Mouse (Mus musculus): ENCODE measurements at regions not wholly inside any gene's neighbourhood (a gene's known extent, or its start where the extent isn't known, plus 50 kb on each side); places are given as distances from the start of the nearest gene placed in this dataset.

DNA sequence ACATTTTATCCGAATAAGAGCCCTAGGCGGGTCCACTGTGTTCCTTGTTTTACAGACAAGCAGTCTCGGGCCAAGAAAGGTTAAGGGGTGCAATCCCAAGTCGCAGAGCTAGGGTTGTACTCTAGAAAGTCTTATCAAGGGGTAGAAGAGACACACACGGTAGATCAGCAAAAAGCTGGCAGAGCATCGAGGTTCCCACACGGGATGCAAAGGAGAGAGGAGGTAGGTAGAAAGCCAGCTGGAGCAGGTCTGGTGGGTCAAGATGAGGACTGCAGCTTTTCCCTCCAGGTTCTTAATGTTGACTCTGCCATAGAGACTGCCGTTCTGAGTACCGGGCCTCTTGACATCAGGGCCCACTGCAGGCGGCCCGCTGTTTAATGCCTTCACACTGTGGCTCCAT is 463.3 kb downstream of the Cd83 start:
- no peak for DNase-seq

- peak; percentile 57 for DNase-seq
Measured at GRCm38 (mm10) chr13:44248401-44248800, 463.8 kb downstream of the Cd83 start.

DNA sequence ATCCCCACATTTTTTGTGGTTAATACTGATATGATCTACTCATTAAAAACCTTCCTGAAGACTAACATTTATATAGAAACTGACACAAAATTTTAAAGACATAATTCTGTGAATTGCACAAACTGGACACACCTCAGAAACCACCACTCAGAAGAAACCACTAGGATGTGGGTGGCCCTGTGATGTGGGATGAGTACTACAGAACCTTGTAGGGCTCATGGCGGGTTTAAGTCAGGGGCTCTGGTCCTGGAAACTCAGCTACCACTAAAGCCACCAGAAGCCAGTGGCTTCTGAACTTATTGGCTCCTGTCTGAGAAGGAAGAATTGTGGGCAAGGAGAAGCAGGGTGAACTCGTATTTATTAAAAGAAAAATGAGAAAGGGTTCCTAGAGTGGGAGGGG is 464.5 kb downstream of the Cd83 start:
- DNase-seq: no peak

- DNase-seq: no peak
Measured at GRCm38 (mm10) chr13:44250474-44251201, 466.1 kb downstream of the Cd83 start.

GRCm38 (mm10) chr13:44251503-44251902 is 466.9 kb downstream of the Cd83 start:
- no peak for DNase-seq

DNA sequence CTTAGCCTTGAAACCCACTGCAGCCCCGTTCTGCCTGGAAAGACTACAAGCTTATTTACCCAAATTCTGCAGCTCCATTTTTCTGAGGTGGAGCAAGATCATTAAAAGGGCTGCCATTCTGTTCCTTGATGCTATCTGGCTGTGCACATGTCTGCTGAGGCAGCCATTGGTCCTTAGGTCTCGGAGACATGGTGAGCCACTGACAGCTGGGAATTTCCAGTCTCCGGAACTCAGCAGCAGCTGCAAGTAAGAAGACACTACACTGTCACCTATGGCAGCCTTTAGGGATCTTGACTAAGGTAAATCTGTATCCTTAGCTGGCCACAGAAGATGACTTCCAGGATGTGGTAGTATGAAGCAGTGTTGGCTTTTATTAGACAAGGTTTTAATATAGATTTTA is 467.9 kb downstream of the Cd83 start:
- no peak for DNase-seq

DNA sequence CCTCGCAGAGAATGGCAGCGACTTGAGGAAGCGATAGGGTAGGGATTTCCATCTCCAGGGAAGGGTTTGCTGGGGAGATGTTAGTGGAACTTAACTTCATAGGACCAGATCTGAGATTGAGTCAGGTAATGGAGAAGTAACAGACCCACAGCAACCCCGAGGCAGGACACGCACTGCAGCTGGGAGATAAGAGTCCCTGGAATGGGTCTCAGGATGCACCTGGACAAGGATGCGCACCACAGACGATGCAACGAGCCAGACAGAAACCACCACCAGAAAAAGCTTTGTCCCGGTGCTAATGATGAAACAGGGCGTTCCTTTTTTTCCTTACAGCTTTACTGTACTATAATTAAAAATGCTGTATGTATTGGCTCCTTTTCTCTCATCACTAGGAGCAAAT is 470.9 kb upstream of the Jarid2 start:
- no peak for DNase-seq

GRCm38 (mm10) chr13:44260039-44260438 is 469.2 kb upstream of the Jarid2 start:
- peak; percentile 37 for DNase-seq

DNA sequence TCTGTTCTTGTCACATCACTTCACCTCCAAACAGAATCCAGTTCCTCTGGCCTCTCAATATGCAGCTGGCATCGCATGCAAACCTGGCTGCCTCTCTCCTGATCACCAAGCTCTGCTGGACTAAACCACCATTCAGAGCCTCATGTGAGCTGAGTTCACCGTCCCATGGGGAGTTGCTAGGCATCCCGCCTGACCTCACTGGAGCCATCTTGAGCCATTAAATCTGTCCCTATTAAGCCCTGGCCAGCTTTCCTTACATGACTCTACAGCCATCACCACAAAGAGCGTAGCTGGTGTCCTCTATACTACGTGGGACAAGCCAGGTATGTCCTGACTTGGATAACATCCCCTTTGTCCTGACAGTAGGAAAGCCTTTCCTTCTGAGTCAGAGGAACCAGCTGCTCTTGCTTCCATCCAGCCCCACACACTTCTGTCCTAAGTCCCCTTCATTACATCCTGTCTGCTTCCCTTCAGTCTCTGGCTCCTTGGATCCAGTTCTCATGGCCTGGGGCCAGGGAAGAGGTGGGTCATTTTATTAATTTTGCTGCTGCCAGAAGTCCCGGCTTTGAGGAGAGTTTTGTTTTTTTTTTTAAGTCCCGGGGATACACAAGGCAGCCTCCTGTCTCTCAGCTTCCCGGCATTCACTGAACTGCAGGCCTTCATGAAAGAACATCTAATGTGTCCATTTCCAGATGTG is 468.5 kb upstream of the Jarid2 start:
- peak; percentile 83 for DNase-seq

- DNase-seq: no peak
Measured at GRCm38 (mm10) chr13:44272746-44273524, 456.3 kb upstream of the Jarid2 start.

- DNase-seq: no peak
Measured at GRCm38 (mm10) chr13:44277952-44278351, 451.3 kb upstream of the Jarid2 start.

GRCm38 (mm10) chr13:44279036-44279435 is 450.2 kb upstream of the Jarid2 start:
- DNase-seq: no peak

DNA sequence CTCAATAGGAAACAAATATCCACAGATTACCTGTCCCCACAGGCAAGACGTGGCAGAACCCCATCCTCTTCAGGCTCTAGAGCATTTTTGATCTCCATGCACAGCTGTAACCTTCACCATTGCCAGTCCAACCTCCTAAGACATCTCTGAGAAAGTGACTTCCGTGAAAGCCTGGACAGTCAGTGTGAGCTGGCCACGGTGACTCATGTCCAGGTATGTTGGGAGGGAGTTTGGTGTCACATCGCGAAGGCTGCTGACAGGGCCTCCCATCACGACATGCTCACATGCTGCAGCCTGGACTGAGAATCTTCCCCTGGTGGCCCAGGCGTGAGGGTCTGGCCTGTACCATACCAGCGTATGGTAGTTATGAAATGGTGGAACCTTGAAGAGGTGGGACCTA is 449.0 kb upstream of the Jarid2 start:
- DNase-seq: no peak

GRCm38 (mm10) chr13:44281796-44282195 is 447.5 kb upstream of the Jarid2 start:
- DNase-seq: no peak

DNA sequence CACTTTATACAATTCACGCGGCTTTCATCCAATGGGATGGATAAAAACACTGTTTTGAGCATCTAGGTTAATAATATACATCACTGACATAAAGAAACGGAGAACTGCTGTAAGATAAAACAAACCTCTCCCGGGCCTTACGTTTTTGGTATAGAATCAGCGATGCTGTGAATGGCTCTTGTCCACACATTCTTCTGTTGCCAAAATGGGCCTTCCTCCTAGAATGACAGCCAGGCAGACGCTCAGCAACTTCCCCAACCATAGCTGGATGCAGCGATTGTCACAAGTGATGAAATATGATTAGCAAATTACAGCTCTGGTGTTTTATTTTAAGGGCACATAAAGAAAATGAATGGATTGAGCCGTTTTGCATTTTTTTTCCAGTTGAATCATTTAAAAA is 447.0 kb upstream of the Jarid2 start:
- DNase-seq: no peak

DNA sequence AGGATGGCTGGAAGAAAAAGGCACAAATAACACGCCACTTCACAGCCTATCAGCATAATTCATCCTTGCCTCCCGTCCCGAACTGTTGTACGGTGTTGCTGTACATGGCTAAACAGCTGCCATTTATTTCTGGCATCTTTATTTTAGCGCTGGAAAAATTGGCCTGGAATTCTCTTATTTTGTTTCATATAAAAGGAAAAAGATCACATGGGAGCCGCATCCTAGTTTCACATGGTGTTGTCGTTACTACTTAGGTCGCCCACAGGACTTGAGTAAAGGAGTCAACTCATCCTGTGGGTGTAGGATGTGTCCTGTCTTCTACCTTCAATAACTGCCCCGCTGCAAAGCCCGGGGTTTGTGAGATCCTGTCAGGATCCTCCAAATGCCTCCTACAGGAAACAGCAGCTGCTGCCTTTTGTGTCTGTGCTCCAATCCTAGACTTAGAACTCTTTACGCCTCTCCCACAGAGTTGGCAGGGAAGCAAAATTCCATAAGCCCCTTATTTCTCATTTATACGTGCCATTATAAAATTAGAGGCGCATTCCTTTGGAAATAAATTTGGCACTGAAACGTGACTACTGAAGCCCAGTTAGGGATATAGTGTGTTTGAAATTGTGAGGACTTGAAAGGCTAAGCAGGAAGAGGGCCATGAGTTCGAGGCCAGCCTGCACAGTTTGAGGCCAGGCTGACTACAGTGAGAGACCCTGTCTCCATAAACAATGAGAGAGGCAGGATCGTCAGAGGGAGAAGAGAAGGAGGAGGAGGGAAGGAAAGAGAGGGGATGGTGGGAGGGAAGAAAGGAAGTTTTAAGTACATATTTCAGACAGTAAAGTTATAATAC is 446.3 kb upstream of the Jarid2 start:
- peak; percentile 35 for DNase-seq

DNA sequence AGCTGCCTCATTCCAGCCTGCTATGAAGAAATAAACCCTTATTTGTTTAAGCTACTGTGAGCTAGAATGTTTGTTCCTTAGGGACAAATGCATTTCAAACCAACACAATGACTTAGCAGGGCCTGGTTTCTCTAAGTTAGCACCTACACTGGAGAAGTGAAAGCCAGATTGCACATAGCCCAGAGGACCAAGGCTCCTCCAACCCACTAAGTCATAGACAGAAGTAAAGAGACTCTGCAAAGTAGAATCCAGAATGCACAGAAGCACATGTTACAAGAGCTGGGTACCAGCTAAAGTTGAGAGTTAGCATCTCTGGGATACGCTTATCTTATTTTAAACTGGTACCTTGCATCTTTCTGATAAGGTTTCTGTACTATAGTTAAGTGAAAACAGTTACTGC is 443.4 kb upstream of the Jarid2 start:
- DNase-seq: no peak

GRCm38 (mm10) chr13:44290199-44290598 is 439.1 kb upstream of the Jarid2 start:
- no peak for DNase-seq

DNA sequence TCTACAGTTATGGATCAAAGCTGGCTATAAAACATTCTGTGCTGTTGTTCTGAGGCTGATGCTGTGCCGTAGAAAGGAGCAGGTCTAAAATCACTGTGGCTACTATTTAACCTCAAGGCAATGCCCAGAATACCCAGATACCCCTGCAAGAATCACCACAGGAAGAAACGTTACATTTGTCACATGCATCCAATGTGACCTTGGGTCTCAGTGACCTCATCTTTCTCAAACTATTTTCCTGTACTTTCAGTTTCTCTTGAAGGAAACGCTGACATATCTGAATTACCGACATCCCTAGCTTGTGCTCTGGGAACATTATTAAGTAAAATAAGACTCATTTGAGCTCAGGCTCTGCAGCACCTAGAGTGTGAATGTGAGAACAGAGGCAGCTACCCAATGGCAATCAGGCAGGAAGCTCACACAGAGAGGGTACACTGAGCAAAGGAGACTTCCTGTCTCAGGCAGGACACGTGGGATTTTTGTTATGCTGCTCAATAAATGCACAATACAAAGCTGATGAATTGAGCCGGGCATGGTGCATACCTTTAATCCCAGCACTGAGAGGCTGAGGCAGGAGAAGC is 436.7 kb upstream of the Jarid2 start:
- no peak for DNase-seq

DNA sequence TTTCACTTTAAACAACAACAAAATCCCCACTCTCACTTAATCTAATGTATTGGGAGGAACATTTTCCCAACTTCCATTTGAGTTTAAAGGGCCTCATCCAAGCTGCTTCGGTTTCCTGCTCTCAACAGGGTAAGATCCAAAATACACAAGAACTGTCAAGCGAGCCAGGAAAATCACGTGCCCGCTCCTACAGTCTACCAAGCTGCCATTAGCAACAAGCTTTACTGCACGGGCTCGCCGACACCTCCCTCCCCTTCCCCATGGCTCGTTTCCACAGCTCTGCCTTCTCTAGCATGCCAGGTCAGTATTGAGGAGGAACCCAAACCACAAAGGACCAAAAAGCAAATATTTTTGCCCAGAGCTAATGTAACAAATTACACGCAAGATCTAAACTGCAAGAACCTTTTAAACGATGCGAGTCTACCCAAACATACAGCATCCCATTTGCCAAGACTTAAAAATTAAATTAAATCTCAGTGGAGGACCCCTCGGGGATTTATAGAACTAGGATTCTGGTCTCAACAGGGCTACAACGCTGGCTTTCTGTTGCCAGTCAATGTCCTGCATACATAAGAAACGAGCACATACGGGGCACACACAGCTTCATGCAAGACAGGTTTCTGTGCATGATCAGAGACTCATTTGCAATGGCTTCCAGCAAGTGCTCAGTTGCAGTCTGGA is 435.4 kb upstream of the Jarid2 start:
- DNase-seq: peak; percentile 68

DNA sequence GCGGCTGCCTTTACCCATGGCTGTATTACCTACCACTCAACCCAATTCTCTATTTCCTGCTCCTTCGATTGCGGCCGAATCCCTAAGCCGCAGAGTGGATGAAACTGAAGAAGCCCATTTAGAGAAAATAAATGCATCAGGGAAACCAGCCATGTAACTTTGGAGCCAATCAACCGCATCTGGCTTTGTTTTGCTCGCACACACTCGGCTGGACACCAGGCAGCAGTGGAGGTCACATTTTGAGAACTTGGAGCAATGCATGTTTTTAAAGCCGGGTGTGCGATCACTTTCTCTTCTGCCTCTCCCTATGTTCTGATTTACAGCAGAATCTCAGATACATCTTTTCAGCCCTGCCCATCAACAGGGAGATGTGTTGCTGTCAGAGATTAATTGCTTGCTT is 433.7 kb upstream of the Jarid2 start:
- no peak for DNase-seq

DNA sequence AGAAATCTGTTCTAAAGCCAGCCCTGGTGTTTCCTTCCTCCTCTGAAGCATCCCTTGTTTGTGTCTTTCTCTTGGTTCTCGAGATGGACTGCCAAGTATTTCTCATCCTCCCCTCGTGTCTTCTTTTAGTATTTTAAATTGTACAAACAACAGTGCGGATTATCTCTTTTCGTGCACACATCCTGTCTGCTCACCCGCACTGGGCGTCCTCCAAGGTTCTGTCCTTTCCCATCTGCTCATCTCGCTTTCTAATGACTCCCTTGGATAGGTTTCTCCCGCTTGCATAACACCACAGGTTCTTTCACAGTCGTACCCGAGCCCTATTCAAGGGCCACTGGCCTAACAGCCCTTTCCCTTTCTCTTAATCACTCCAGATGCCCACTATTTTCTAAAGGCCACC is 428.7 kb upstream of the Jarid2 start:
- no peak for DNase-seq

Data from heart, postnatal 4 days (tissue).